Mouse (Mus musculus): ENCODE measurements around the gene Pdzrn4. TPM values are rescaled to one million over a fixed set of nuclear protein-coding genes. Genes with fewer than 3 reads are reported as not detected.
A peak's percentile ranks its signal among the peaks of the same experiment; 100 is the strongest.

Gene Pdzrn4
- polyA plus RNA-seq, 1 experiment from 2014 or later, result 3.2 TPM

GRCm38 (mm10) chr15:92584357-92585138 lies 187.9 kb downstream of the Pdzrn4 start:
- WGBS, result 87% methylated on average over 14 of the region's 14 CpGs
- H3K36me3 ChIP-seq (ENCODE audit: control insufficient read depth, insufficient read depth, low read length), result no peaks in the 10 kb centered on the region
- no peak overlapping the region for H3K4me3 ChIP-seq (ENCODE audit: low read depth, low read length)
- no peaks in the 10 kb centered on the region for H3K27me3 ChIP-seq (ENCODE audit: control insufficient read depth, insufficient read depth, low read length)
- no peak for DNase-seq (ENCODE audit: low spot score)
- no peak for ATAC-seq (replicated peaks; ENCODE audit: low FRiP score)
- H3K4me1 ChIP-seq (replicated peaks; ENCODE audit: control insufficient read depth, insufficient read depth, low read length), result peaks cover 2% of the 10 kb centered on the region; the same call in 1 of the 2 replicates
- no peaks in the 10 kb centered on the region for H3K9me3 ChIP-seq (ENCODE audit: control insufficient read depth, low read length)
- H3K9ac ChIP-seq (ENCODE audit: low read length), result no peak overlapping the region
- H3K4me2 ChIP-seq (ENCODE audit: low read depth, low read length, severe bottlenecking), result no peak overlapping the region
- H3K27ac ChIP-seq (ENCODE audit: low read depth, low read length), result no peak overlapping the region

DNA sequence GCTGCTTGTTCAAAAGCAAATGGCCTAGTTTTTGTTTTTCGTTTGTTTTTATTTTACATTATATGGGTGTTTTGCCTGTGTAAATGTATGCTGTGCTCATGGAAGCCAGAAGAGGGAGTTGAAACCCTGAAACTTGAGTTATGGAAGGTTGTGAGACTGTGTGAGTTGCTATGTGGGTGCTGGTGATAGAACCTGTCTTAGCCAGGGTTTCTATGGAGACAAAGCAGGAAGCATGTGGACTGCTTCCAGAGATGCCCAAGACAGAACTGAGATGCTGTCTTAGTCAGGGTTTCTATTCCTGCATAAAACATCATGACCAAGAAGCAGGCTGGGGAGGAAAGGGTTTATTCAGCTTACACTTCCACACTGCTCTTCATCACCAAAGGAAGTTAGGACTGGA lies 190.8 kb downstream of the Pdzrn4 start:
- Histone ChIP-seq H3K4me3 (ENCODE audit: low read depth, low read length) (no peak overlapping the region), H3K4me1 (replicated peaks; ENCODE audit: control insufficient read depth, insufficient read depth, low read length) (no peaks in the 10 kb centered on the region), H3K9ac (ENCODE audit: low read length) (no peak overlapping the region), H3K27ac (ENCODE audit: low read depth, low read length) (no peak overlapping the region), H3K9me3 (ENCODE audit: control insufficient read depth, low read length) (no peaks in the 10 kb centered on the region), H3K4me2 (ENCODE audit: low read depth, low read length, severe bottlenecking) (no peak overlapping the region), H3K27me3 (ENCODE audit: control insufficient read depth, insufficient read depth, low read length) (no peaks in the 10 kb centered on the region), H3K36me3 (ENCODE audit: control insufficient read depth, insufficient read depth, low read length) (no peaks in the 10 kb centered on the region)
- no peak for DNase-seq (ENCODE audit: low spot score)
- ATAC-seq (replicated peaks; ENCODE audit: low FRiP score), result no peak
- WGBS, result 85% methylated on average over 1 of the region's 1 CpGs

DNA sequence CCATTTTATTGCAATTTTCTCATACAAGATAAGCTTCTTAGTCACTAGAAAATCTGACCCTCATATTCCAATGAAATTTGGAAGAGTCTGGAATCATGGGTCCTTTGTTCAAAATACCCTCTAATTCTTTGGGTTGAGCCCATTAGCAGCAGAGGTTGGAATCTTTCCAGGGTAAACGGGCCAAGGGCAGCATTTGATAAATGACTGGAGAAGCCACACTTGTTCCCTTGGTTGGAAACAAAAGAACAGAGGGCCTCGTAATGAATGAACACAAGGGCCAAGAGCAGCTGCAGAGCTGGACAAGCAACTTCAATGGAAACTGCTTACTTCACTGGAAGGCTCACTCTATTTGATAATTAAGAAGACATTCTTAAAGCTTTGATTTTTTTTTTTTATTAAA lies 198.0 kb downstream of the Pdzrn4 start:
- ATAC-seq (replicated peaks; ENCODE audit: low FRiP score), result no peak
- Histone ChIP-seq H3K4me2 (ENCODE audit: low read depth, low read length, severe bottlenecking) (no peak overlapping the region), H3K9ac (ENCODE audit: low read length) (no peak overlapping the region), H3K36me3 (ENCODE audit: control insufficient read depth, insufficient read depth, low read length) (no peaks in the 10 kb centered on the region), H3K27ac (ENCODE audit: low read depth, low read length) (no peak overlapping the region), H3K9me3 (ENCODE audit: control insufficient read depth, low read length) (no peaks in the 10 kb centered on the region), H3K4me3 (ENCODE audit: low read depth, low read length) (no peak overlapping the region), H3K27me3 (ENCODE audit: control insufficient read depth, insufficient read depth, low read length) (no peaks in the 10 kb centered on the region), H3K4me1 (replicated peaks; ENCODE audit: control insufficient read depth, insufficient read depth, low read length) (peaks cover 6% of the 10 kb centered on the region)
- WGBS, result 10% methylated on average over 2 of the region's 2 CpGs
- no peak for DNase-seq (ENCODE audit: low spot score)

GRCm38 (mm10) chr15:92597011-92597780 lies 200.5 kb downstream of the Pdzrn4 start:
- H3K27ac ChIP-seq (ENCODE audit: low read depth, low read length), result peak overlapping the region; percentile 12; the same call in 1 of the 2 replicates
- WGBS, result under 1% methylated on average over 20 of the region's 20 CpGs
- peak overlapping the region; percentile 51 for H3K9ac ChIP-seq (ENCODE audit: low read length)
- H3K9me3 ChIP-seq (ENCODE audit: control insufficient read depth, low read length), result no peaks in the 10 kb centered on the region
- peak; percentile 66 for DNase-seq (ENCODE audit: low spot score)
- H3K36me3 ChIP-seq (ENCODE audit: control insufficient read depth, insufficient read depth, low read length), result no peaks in the 10 kb centered on the region
- peaks cover 8% of the 10 kb centered on the region; the same call in 1 of the 2 replicates for H3K27me3 ChIP-seq (ENCODE audit: control insufficient read depth, insufficient read depth, low read length)
- H3K4me1 ChIP-seq (replicated peaks; ENCODE audit: control insufficient read depth, insufficient read depth, low read length), result peaks cover 6% of the 10 kb centered on the region
- peak overlapping the region; percentile 68 for H3K4me2 ChIP-seq (ENCODE audit: low read depth, low read length, severe bottlenecking)
- H3K4me3 ChIP-seq (ENCODE audit: low read depth, low read length), result peak overlapping the region; percentile 32
- peak; percentile 71 for ATAC-seq (replicated peaks; ENCODE audit: low FRiP score)

DNA sequence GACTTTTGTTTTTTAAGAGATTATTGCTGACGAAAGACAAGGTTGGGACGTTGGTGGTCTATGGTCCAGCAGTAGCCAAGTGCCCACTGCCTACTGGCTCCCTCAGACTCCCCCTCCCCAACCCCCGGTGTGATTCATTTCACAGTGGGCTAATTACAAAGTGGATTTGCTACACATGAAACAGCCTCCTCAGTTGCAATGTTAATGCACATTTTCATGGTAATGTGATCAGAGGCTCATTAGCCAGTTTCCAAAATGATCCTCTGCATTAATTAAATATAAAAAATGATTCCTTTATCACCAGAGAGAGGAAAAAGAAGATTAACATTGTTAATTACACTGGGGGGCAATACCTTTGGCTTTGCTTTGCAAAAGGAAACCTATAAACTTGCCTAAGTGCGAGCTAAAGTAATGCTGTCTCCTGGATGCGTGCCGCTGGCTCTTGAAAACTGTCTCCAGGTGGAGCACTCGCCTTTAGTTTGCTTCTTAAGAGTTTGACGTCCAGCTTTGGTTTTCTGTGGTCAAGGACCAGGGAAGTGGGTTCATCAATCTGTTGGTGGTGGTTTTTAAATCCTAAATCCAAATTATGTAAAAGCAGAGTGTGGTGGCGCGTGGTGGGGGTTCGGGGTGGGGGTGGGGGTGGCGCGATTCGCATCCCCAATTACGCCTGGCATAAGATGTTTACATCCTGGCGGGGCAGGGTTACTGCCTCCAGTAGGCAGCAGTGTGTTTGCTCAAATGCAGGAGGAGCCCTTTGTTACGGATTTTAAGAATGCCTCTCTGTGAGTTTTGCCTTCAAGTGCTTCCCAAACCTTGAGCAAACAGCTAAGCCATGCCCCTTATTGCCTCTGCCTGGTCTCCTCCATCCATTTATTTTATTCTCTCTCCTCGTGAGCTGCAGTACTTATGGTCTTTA lies 202.0 kb downstream of the Pdzrn4 start:
- Histone ChIP-seq H3K4me3 (ENCODE audit: low read depth, low read length) (peak overlapping the region; percentile 22), H3K27me3 (ENCODE audit: control insufficient read depth, insufficient read depth, low read length) (peaks cover 8% of the 10 kb centered on the region; the same call in 1 of the 2 replicates), H3K27ac (ENCODE audit: low read depth, low read length) (no peak overlapping the region), H3K9ac (ENCODE audit: low read length) (no peak overlapping the region), H3K4me1 (replicated peaks; ENCODE audit: control insufficient read depth, insufficient read depth, low read length) (peaks cover 6% of the 10 kb centered on the region), H3K36me3 (ENCODE audit: control insufficient read depth, insufficient read depth, low read length) (no peaks in the 10 kb centered on the region), H3K9me3 (ENCODE audit: control insufficient read depth, low read length) (no peaks in the 10 kb centered on the region), H3K4me2 (ENCODE audit: low read depth, low read length, severe bottlenecking) (peak overlapping the region; percentile 42; the same call in 1 of the 2 replicates)
- DNase-seq (ENCODE audit: low spot score) (peak; percentile 73), ATAC-seq (replicated peaks; ENCODE audit: low FRiP score) (peak; percentile 84)
- under 1% methylated on average over 18 of the region's 18 CpGs for WGBS

DNA sequence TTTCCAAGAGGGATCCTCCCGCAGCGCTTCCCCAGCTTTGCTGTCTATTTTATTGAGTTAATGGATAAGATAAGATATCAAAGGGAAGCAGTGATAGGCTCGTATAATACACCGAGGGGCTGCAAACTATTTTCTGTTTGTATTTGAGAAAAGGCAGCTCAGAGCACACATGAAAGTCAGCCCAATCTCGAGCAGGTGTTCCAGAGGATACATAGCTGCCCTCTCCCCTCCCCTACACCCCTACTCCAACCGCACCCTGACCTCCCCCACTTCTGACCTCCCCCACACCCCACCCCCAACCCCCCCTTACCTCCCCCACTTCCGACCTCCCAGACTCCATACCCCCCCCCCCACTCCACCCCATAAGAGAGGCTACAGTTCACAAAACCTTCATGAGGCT lies 202.7 kb downstream of the Pdzrn4 start:
- Histone ChIP-seq H3K9me3 (ENCODE audit: control insufficient read depth, low read length) (no peaks in the 10 kb centered on the region), H3K36me3 (ENCODE audit: control insufficient read depth, insufficient read depth, low read length) (no peaks in the 10 kb centered on the region), H3K4me1 (replicated peaks; ENCODE audit: control insufficient read depth, insufficient read depth, low read length) (peaks cover 6% of the 10 kb centered on the region), H3K27me3 (ENCODE audit: control insufficient read depth, insufficient read depth, low read length) (peaks cover 8% of the 10 kb centered on the region; the same call in 1 of the 2 replicates), H3K4me3 (ENCODE audit: low read depth, low read length) (peak overlapping the region; percentile 22; the same call in 1 of the 2 replicates), H3K4me2 (ENCODE audit: low read depth, low read length, severe bottlenecking) (peak overlapping the region; percentile 42; the same call in 1 of the 2 replicates), H3K9ac (ENCODE audit: low read length) (no peak overlapping the region), H3K27ac (ENCODE audit: low read depth, low read length) (no peak overlapping the region)
- DNase-seq (ENCODE audit: low spot score) (no peak), ATAC-seq (replicated peaks; ENCODE audit: low FRiP score) (no peak)
- 5% methylated on average over 7 of the region's 7 CpGs for WGBS

DNA sequence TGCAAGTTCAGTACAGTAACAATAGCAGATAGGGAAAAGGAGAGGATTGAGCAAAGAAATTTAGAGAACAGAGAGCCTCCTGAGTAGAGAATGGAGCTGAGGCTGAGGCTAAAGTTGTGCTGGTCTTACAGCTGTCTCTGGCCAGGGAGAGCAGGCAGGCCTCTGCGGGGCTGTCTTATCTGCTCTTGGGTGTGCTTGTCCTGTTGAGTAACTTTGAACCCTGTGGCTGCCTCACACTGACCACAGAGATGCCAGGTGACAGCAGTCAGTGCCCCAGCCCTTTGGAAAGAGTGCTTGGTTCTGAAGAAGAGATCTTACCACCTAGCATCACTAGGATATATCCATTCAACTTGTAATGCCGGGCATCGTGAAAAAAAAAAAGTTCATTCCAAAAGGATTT lies 214.2 kb downstream of the Pdzrn4 start:
- H3K27me3 ChIP-seq (ENCODE audit: control insufficient read depth, insufficient read depth, low read length), result no peaks in the 10 kb centered on the region
- WGBS, result 93% methylated on average over 3 of the region's 3 CpGs
- H3K9ac ChIP-seq (ENCODE audit: low read length), result no peak overlapping the region
- no peaks in the 10 kb centered on the region for H3K9me3 ChIP-seq (ENCODE audit: control insufficient read depth, low read length)
- H3K27ac ChIP-seq (ENCODE audit: low read depth, low read length), result no peak overlapping the region
- H3K36me3 ChIP-seq (ENCODE audit: control insufficient read depth, insufficient read depth, low read length), result no peaks in the 10 kb centered on the region
- DNase-seq (ENCODE audit: low spot score), result no peak
- ATAC-seq (replicated peaks; ENCODE audit: low FRiP score), result no peak
- no peak overlapping the region for H3K4me2 ChIP-seq (ENCODE audit: low read depth, low read length, severe bottlenecking)
- H3K4me3 ChIP-seq (ENCODE audit: low read depth, low read length), result no peak overlapping the region
- no peaks in the 10 kb centered on the region for H3K4me1 ChIP-seq (replicated peaks; ENCODE audit: control insufficient read depth, insufficient read depth, low read length)

GRCm38 (mm10) chr15:92612386-92612785 lies 215.7 kb downstream of the Pdzrn4 start:
- Histone ChIP-seq H3K27ac (ENCODE audit: low read depth, low read length) (no peak overlapping the region), H3K4me2 (ENCODE audit: low read depth, low read length, severe bottlenecking) (no peak overlapping the region), H3K9ac (ENCODE audit: low read length) (no peak overlapping the region), H3K36me3 (ENCODE audit: control insufficient read depth, insufficient read depth, low read length) (no peaks in the 10 kb centered on the region), H3K9me3 (ENCODE audit: control insufficient read depth, low read length) (no peaks in the 10 kb centered on the region), H3K27me3 (ENCODE audit: control insufficient read depth, insufficient read depth, low read length) (no peaks in the 10 kb centered on the region), H3K4me1 (replicated peaks; ENCODE audit: control insufficient read depth, insufficient read depth, low read length) (no peaks in the 10 kb centered on the region), H3K4me3 (ENCODE audit: low read depth, low read length) (no peak overlapping the region)
- ATAC-seq (replicated peaks; ENCODE audit: low FRiP score) (no peak), DNase-seq (ENCODE audit: low spot score) (no peak)
- 45% methylated on average over 1 of the region's 1 CpGs for WGBS
